Mouse (Mus musculus) spleen, adult 18-20 months (tissue): ENCODE measurements around the gene Oog1.
"Not testable (repeated sequence)": the region's sequence is repeated elsewhere in the genome, so short reads cannot be mapped to it uniquely, and the experiment has no call there.

Experiments
- DNase-seq, 2 experiments: peaks; one replicate each; pipeline ENCODE4 v3.0.0; 2022; ENCODE audit warnings: mixed read lengths in 2 of 2

The Oog1 gene

GRCm38 (mm10) chr12:87602388-87602787, at the start of gene Oog1:
Gene Oog1 (plus strand): TSS chr12:87602688.
- DNase-seq: not testable (repeated sequence)

- not testable (repeated sequence) for DNase-seq
These were observed 1.1 kb upstream of the Oog1 start for GRCm38 (mm10) chr12:87601388-87601787.

- not testable (repeated sequence) for DNase-seq
These were observed 16.1 kb downstream of the Oog1 start, which contains the start of gene Gm4027 for GRCm38 (mm10) chr12:87618569-87618968. Gene Gm4027 (plus strand): TSS chr12:87618869.

- DNase-seq: not testable (repeated sequence)
These were observed 42.0 kb downstream of the Oog1 start, which contains the start of gene Gm16381 for GRCm38 (mm10) chr12:87644520-87644919. Gene Gm16381 (minus strand): TSS chr12:87644620.

- DNase-seq: not testable (repeated sequence)
These were observed 50.6 kb downstream of the Oog1 start for GRCm38 (mm10) chr12:87652916-87653703.
